Mouse (Mus musculus) hindbrain, embryonic 15.5 days (tissue): ENCODE measurements around the gene Spag7. TPM values are rescaled to one million over a fixed set of nuclear protein-coding genes. Genes with fewer than 3 reads are reported as not detected.

ENCODE experiments used
- ATAC-seq: fragments of 200-750 bp; cut with Nextera tagmentation; 2 replicates; pipeline ENCODE4 v1.8.0; 2017; ENCODE audit warnings: low read depth, moderate number of reproducible peaks, moderate TSS enrichment; ENCODE audit not compliant: low FRiP score
- H3K27ac ChIP-seq: fragments of 300-500 bp; sonication (generic); replicated peaks from 2 replicates; pipeline ENCODE4 v1.5.1; 2015; ENCODE audit warnings: mild to moderate bottlenecking, inconsistent platforms
- H3K27me3 ChIP-seq: fragments of 300-500 bp; sonication (generic); 2 replicates; pipeline ENCODE4 v1.6.1; 2015; ENCODE audit warnings: control low read depth, inconsistent platforms
- H3K36me3 ChIP-seq: fragments of 300-500 bp; sonication (generic); 2 replicates; pipeline ENCODE4 v1.6.1; 2015; ENCODE audit warnings: control low read depth, inconsistent platforms
- H3K4me1 ChIP-seq: fragments of 300-500 bp; sonication (generic); replicated peaks from 2 replicates; pipeline ENCODE4 v1.6.1; 2015; ENCODE audit warnings: control low read depth, inconsistent platforms
- H3K4me2 ChIP-seq: fragments of 300-500 bp; sonication (generic); 2 replicates; pipeline ENCODE4 v1.6.1; 2015; ENCODE audit warnings: moderate library complexity, mild to moderate bottlenecking, inconsistent platforms
- H3K4me3 ChIP-seq: fragments of 300-500 bp; sonication (generic); 2 replicates; pipeline ENCODE4 v1.5.1; 2015; ENCODE audit warnings: mild to moderate bottlenecking, inconsistent platforms
- H3K9ac ChIP-seq: fragments of 300-500 bp; sonication (generic); 2 replicates; pipeline ENCODE4 v1.6.1; 2015; ENCODE audit warnings: inconsistent platforms
- H3K9me3 ChIP-seq: fragments of 300-500 bp; sonication (generic); 2 replicates; pipeline ENCODE4 v1.6.1; 2016; ENCODE audit warnings: control low read depth, inconsistent platforms
- WGBS: fragments of 180-500 bp; shearing (Covaris S2); methylation state at CpG from one replicate; pipeline ENCODE4 v1.1.7; 2015; 5-methylcytosine and 5-hydroxymethylcytosine counted together
- polyA plus RNA-seq: library from polyadenylated mRNA; unstranded; fragments of >200 nt; fragmentation: Nextera tagmentation; extraction: Ambion mirVana; gene quantifications from 2 replicates; pipeline ENCODE4 v1.2.1, GENCODE M21; 2015

Spag7 gene
- polyA plus RNA-seq, 1 experiment from 2014 or later = 164 TPM

DNA sequence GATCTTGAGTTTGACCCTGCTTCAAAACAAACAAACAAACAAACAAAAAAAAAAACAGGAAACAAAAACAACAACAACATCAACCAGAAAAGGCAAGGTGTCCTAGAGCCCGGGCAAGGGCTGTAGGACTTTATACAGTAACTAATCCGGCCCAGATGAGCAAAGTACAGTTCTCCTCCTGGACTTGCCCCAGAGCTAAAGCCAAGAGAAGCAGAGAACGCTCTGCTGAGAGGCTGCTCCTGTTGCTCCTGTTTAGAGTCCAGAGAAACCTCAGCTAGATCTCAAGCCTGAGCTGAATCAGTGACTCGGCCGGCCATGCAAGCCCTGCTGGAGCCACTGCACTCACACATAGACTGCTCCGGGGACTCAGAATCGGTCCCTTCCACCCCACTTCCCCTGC lies 39.1 kb downstream of the Spag7 start:
- Histone ChIP-seq H3K4me2 (no peak overlapping the region), H3K36me3 (no peaks in the 10 kb centered on the region), H3K9me3 (no peaks in the 10 kb centered on the region), H3K4me3 (no peak overlapping the region), H3K4me1 (no peaks in the 10 kb centered on the region), H3K9ac (no peak overlapping the region), H3K27me3 (no peaks in the 10 kb centered on the region), H3K27ac (no peak overlapping the region)
- ATAC-seq = no peak
- WGBS = 70% methylated on average over 7 of the region's 7 CpGs

GRCm38 (mm10) chr11:70629557-70629956 lies 39.7 kb downstream of the Spag7 start:
- ATAC-seq = no peak
- H3K9ac ChIP-seq = no peak overlapping the region

DNA sequence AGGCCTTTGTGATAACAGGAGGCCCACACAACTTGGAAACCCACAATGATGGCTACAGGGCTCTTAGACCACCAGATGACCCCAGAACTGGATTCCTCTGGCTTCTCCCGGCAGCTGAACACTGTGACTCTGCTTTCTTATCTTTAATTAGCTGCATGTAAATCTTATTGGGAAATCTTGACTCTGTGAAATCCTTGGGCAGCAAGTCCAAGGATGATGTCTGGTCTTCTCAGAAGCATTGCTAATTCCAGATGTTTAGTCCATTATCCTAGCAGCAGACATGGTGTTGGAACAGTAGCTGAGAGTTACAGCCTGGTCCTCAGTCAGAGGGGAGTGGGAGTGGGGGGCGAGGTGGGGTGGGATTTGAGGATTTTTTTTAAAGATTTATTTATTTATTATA lies 40.8 kb downstream of the Spag7 start:
- Histone ChIP-seq H3K27me3 (no peaks in the 10 kb centered on the region), H3K9me3 (no peaks in the 10 kb centered on the region), H3K36me3 (no peaks in the 10 kb centered on the region), H3K9ac (no peak overlapping the region), H3K27ac (no peak overlapping the region), H3K4me2 (no peak overlapping the region), H3K4me3 (no peak overlapping the region), H3K4me1 (no peaks in the 10 kb centered on the region)
- WGBS = 82% methylated on average over 2 of the region's 2 CpGs
- ATAC-seq = no peak

More at GRCm38 (mm10) chr11:70629557-70629956, 39.7 kb downstream of the Spag7 start:
- no peaks in the 10 kb centered on the region for H3K27me3 ChIP-seq
- H3K4me2 ChIP-seq = no peak overlapping the region
- H3K4me1 ChIP-seq = no peaks in the 10 kb centered on the region
- no peaks in the 10 kb centered on the region for H3K36me3 ChIP-seq
- no peaks in the 10 kb centered on the region for H3K9me3 ChIP-seq
- no peak overlapping the region for H3K27ac ChIP-seq
- no peak overlapping the region for H3K4me3 ChIP-seq
- 58% methylated on average over 5 of the region's 5 CpGs for WGBS

- Histone ChIP-seq H3K4me3 (no peak overlapping the region), H3K36me3 (no peaks in the 10 kb centered on the region), H3K9me3 (no peaks in the 10 kb centered on the region), H3K27me3 (no peaks in the 10 kb centered on the region), H3K4me1 (no peaks in the 10 kb centered on the region), H3K9ac (no peak overlapping the region), H3K4me2 (no peak overlapping the region), H3K27ac (no peak overlapping the region)
- no peak for ATAC-seq
- WGBS = 87% methylated on average over 4 of the region's 4 CpGs
Measured at GRCm38 (mm10) chr11:70626877-70627276, 42.3 kb downstream of the Spag7 start.

- Histone ChIP-seq H3K36me3 (no peaks in the 10 kb centered on the region), H3K4me3 (no peak overlapping the region), H3K27me3 (no peaks in the 10 kb centered on the region), H3K4me1 (no peaks in the 10 kb centered on the region), H3K27ac (no peak overlapping the region), H3K9ac (no peak overlapping the region), H3K4me2 (no peak overlapping the region), H3K9me3 (no peaks in the 10 kb centered on the region)
- WGBS = 48% methylated on average over 4 of the region's 4 CpGs
- no peak for ATAC-seq
Measured at GRCm38 (mm10) chr11:70625473-70625872, 43.7 kb downstream of the Spag7 start.

- ATAC-seq = no peak
- no peak overlapping the region for H3K4me3 ChIP-seq
- no peak overlapping the region for H3K4me2 ChIP-seq
- no peaks in the 10 kb centered on the region for H3K27me3 ChIP-seq
- no peaks in the 10 kb centered on the region for H3K4me1 ChIP-seq
- 85% methylated on average over 10 of the region's 10 CpGs for WGBS
- H3K27ac ChIP-seq = no peak overlapping the region
- no peak overlapping the region for H3K9ac ChIP-seq
- no peaks in the 10 kb centered on the region for H3K36me3 ChIP-seq
- H3K9me3 ChIP-seq = no peaks in the 10 kb centered on the region
Measured at GRCm38 (mm10) chr11:70623053-70623742, 46.0 kb downstream of the Spag7 start.

DNA sequence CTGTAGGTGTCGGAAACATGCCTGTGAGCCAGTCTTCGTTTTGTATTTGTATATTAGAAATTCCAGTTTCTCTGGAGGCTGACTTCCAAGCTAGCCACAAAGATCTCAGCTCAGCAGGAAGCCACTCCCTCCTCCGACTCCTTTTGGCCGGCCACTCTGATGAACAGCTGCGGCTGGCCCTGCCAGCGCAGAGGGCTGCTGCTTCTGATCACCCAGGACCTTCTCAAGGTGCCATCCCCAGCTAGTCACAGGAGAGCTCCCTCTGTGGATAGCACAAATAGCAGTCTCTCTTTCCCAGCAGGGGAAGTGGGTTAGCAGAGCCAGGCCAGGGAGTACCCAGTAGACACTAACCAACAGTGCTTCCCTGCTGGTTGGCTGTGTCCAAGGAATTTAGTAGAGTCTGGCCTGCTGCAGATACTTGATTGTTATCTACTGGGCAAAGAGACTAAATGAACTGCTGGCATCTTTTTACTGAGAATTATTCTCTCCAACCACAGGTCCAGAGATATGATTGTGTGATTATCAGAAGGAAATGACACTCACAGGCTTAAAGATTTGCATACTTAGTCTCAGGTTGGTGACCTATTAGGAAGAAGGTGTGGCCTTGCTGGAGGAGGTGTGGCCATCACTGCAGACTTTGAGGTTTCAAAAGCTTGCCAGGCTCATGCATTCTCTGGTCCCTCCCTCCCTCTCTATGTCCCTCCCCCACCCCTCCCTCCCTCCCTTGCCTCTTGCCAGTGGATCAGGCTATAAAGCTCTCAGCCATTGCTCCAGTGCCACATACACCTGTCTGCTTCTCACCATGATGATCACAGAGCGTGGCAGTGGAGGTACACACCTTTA lies 47.0 kb downstream of the Spag7 start:
- Histone ChIP-seq H3K4me2 (no peak overlapping the region), H3K9me3 (no peaks in the 10 kb centered on the region), H3K4me1 (no peaks in the 10 kb centered on the region), H3K27ac (no peak overlapping the region), H3K4me3 (no peak overlapping the region), H3K9ac (no peak overlapping the region), H3K27me3 (no peaks in the 10 kb centered on the region), H3K36me3 (no peaks in the 10 kb centered on the region)
- no peak for ATAC-seq
- 44% methylated on average over 7 of the region's 7 CpGs for WGBS

DNA sequence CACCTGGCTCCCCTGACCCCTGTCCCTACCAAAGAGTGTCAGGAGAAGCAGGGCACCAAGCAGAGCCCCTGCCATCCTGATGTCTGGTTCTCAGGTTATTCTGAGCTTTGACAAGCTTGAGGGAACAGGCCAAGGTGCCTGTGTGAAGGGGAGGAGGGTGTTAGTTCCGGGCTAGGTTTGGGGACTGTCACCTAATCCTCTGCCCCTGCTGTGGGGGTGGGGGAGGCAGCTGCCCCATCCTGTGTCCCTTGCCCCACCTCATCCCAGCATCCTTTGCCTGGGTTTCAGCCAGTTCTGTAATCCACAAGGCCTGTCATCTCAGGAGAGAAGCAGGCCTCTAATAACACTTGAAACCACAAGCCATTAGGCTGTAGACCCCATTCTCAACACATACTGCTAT lies 50.1 kb downstream of the Spag7 start, which contains the start of gene Chrne:
Gene Chrne, minus strand, starts transcription at position 116 of the 400 bp plus-strand sequence.
- H3K9ac ChIP-seq = no peak within 1 kb of the TSS
- no peak within 1 kb of the TSS for H3K4me3 ChIP-seq
- 68% methylated on average over 1 of the region's 1 CpGs for WGBS
- H3K9me3 ChIP-seq = no peaks in the 10 kb centered on the region
- H3K4me1 ChIP-seq = peaks cover 11% of the 10 kb centered on the region; the same call in 1 of the 2 replicates
- no peaks in the 10 kb centered on the region for H3K27me3 ChIP-seq
- no peak within 1 kb of the TSS for H3K27ac ChIP-seq
- H3K36me3 ChIP-seq = no peaks in the 10 kb centered on the region
- H3K4me2 ChIP-seq = no peak within 1 kb of the TSS
- no peak for ATAC-seq

- Histone ChIP-seq H3K27ac (no peak within 1 kb of the TSS), H3K9ac (peak within 1 kb of the TSS; percentile 7; the same call in 1 of the 2 replicates), H3K4me1 (peaks cover 11% of the 10 kb centered on the region; the same call in 1 of the 2 replicates), H3K4me3 (peak within 1 kb of the TSS; percentile 21), H3K27me3 (no peaks in the 10 kb centered on the region), H3K4me2 (peak within 1 kb of the TSS; percentile 52), H3K9me3 (no peaks in the 10 kb centered on the region), H3K36me3 (peaks cover 24% of the 10 kb centered on the region)
- no peak for ATAC-seq
- WGBS = 18% methylated on average over 21 of the region's 21 CpGs
Measured at GRCm38 (mm10) chr11:70615516-70616093, 53.6 kb downstream of the Spag7 start, which contains the start of gene 4930544D05Rik. Gene 4930544D05Rik, plus strand, starts transcription at chr11:70615848.

DNA sequence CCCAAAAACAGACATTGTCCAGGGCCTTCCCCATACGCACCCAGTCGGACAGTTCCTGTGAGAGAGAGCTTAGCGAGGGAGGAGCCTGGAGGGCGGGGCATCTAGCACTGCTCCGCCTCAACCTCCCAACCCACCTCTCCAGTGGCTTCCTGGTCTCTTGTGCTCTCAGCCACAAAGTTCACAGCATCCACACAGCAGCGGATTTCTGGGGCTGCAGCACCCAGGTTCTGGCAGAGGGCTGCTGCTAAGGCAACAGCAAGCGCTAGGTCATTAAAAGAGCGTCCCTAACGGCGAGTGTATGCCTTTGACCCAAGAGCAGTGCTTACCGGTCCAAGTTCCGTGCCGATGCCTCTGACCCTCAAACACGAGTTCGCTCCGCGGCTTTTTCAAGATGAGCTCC lies 54.1 kb downstream of the Spag7 start:
- ATAC-seq = no peak
- H3K9ac ChIP-seq = peak overlapping the region; percentile 7; the same call in 1 of the 2 replicates
- WGBS = 3% methylated on average over 17 of the region's 17 CpGs
- peaks cover 11% of the 10 kb centered on the region; the same call in 1 of the 2 replicates for H3K4me1 ChIP-seq
- H3K27me3 ChIP-seq = no peaks in the 10 kb centered on the region
- no peaks in the 10 kb centered on the region for H3K9me3 ChIP-seq
- peak overlapping the region; percentile 21 for H3K4me3 ChIP-seq
- H3K27ac ChIP-seq = no peak overlapping the region
- H3K36me3 ChIP-seq = peaks cover 28% of the 10 kb centered on the region
- H3K4me2 ChIP-seq = peak overlapping the region; percentile 52
